Mouse (Mus musculus) liver, adult (tissue): ENCODE results near the gene Rhd.

Experiments used
- GATA4 ChIP-seq: IDR thresholded peaks from 2 replicates; pipeline ENCODE4 v1.6.1; 2014; ENCODE audit warnings: mild to moderate bottlenecking, low read length; ENCODE audit not compliant: insufficient replicate concordance

The Rhd gene

GRCm38 (mm10) chr4:134917194-134917593, 52.9 kb downstream of the Rhd start:
- no peak for TF ChIP-seq GATA4

- TF ChIP-seq GATA4, result peak; percentile 27; the same call in 1 of the 2 replicates
Observed at GRCm38 (mm10) chr4:134918381-134918780, 54.0 kb downstream of the Rhd start.

GRCm38 (mm10) chr4:134919733-134920540, 55.6 kb downstream of the Rhd start:
- no peak for TF ChIP-seq GATA4

- TF ChIP-seq GATA4, result no peak
Observed at GRCm38 (mm10) chr4:134920631-134921030, 56.3 kb downstream of the Rhd start.

- no peak for TF ChIP-seq GATA4
Observed at GRCm38 (mm10) chr4:134921703-134922102, 57.4 kb downstream of the Rhd start.

- TF ChIP-seq GATA4, result peak; percentile 78; the same call in 1 of the 2 replicates
Observed at GRCm38 (mm10) chr4:134922111-134922924, 58.0 kb downstream of the Rhd start.

- TF ChIP-seq GATA4, result no peak
Observed at GRCm38 (mm10) chr4:134922925-134923244, 58.5 kb downstream of the Rhd start.

- TF ChIP-seq GATA4, result no peak
Observed at GRCm38 (mm10) chr4:134923258-134924018, 59.1 kb downstream of the Rhd start, which contains the start of gene Rsrp1. TSS of gene Rsrp1 (plus strand) at chr4:134923592.

GRCm38 (mm10) chr4:134924019-134924741, 59.8 kb downstream of the Rhd start:
- peak; percentile 55; the same call in 1 of the 2 replicates for TF ChIP-seq GATA4

- no peak for TF ChIP-seq GATA4
Observed at GRCm38 (mm10) chr4:134925206-134925605, 60.9 kb downstream of the Rhd start.

- no peak for TF ChIP-seq GATA4
Observed at GRCm38 (mm10) chr4:134927815-134928463, 63.6 kb downstream of the Rhd start.

- no peak for TF ChIP-seq GATA4
Observed at GRCm38 (mm10) chr4:134928464-134928836, 64.1 kb downstream of the Rhd start.

GRCm38 (mm10) chr4:134929536-134929935, 65.2 kb downstream of the Rhd start:
- no peak for TF ChIP-seq GATA4

GRCm38 (mm10) chr4:134930190-134930589, 65.9 kb downstream of the Rhd start:
- TF ChIP-seq GATA4, result no peak
